Mouse (Mus musculus): ENCODE results near the gene Cyp2c23. TPM values are rescaled to one million over a fixed set of nuclear protein-coding genes. Genes with fewer than 3 reads are reported as not detected.

Gene Cyp2c23
- polyA plus RNA-seq, 1 experiment from 2014 or later = 5.9 TPM

- H3K4me2 ChIP-seq (ENCODE audit: low read depth, low read length) = peak within 1 kb of the TSS; percentile 48
- no peaks in the 10 kb centered on the region for H3K9me3 ChIP-seq (ENCODE audit: control insufficient read depth, low read length)
- peak; percentile 87 for ATAC-seq
- 11% methylated on average over 30 of the region's 30 CpGs for WGBS
- peak within 1 kb of the TSS; percentile 53 for H3K27ac ChIP-seq (ENCODE audit: low read length)
- no peaks in the 10 kb centered on the region for H3K36me3 ChIP-seq (ENCODE audit: control insufficient read depth, insufficient read depth, low read length)
- no peaks in the 10 kb centered on the region for H3K27me3 ChIP-seq (replicated peaks; ENCODE audit: control insufficient read depth, insufficient read depth, low read length)
- peak within 1 kb of the TSS; percentile 46 for H3K4me3 ChIP-seq (ENCODE audit: low read length)
- H3K9ac ChIP-seq (ENCODE audit: low read depth, low read length) = peak within 1 kb of the TSS; percentile 62
- H3K4me1 ChIP-seq (ENCODE audit: control insufficient read depth, insufficient read depth, low read length) = peaks cover 3% of the 10 kb centered on the region; the same call in 1 of the 2 replicates
Observed at GRCm38 (mm10) chr19:43986069-43986794, 42.8 kb downstream of the Cyp2c23 start, which contains the start of gene Cpn1. Gene Cpn1, minus strand, starts transcription at chr19:43986556.

DNA sequence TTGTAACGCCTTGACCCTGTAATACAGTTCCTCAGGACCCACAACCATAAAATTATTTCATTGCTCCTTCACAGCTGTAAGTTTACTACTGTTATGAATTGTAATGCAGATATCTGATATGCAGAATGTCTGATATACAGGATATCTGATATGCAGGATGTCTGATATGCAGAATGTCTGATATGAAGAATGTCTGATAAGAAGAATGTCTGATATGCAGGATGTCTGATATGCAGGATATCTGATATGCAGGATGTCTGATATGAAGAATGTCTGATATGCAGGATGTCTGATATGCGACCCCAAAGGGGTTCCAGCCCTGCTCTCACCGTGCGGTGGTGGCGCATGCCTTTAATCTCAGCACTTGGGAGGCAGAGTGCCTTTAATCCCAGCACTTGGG lies 47.0 kb downstream of the Cyp2c23 start:
- Histone ChIP-seq H3K27me3 (replicated peaks; ENCODE audit: control insufficient read depth, insufficient read depth, low read length) (no peaks in the 10 kb centered on the region), H3K36me3 (ENCODE audit: control insufficient read depth, insufficient read depth, low read length) (no peaks in the 10 kb centered on the region), H3K9ac (ENCODE audit: low read depth, low read length) (no peak overlapping the region), H3K4me1 (ENCODE audit: control insufficient read depth, insufficient read depth, low read length) (peaks cover 3% of the 10 kb centered on the region; the same call in 1 of the 2 replicates), H3K27ac (ENCODE audit: low read length) (no peak overlapping the region), H3K4me2 (ENCODE audit: low read depth, low read length) (no peak overlapping the region), H3K4me3 (ENCODE audit: low read length) (no peak overlapping the region), H3K9me3 (ENCODE audit: control insufficient read depth, low read length) (no peaks in the 10 kb centered on the region)
- ATAC-seq = no peak
- 92% methylated on average over 5 of the region's 5 CpGs for WGBS

DNA sequence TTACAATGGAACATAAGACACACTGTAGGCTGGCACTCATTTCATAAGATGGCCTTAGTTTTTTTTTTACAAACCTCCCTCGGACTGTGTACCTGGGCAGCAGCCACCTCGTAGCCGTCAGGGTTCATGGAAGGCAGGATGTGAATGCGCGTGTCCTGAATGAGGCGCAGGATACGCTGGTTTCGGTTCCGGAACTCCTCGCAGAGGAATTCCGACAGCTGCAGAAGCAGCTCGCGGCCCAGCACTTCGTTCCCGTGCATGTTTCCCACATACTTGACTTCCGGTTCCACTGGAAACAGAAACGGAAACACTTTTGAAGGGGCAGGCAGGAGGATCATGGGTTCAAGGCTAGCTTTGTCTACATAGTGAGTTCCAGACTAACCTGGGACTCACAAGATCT lies 48.3 kb downstream of the Cyp2c23 start:
- Histone ChIP-seq H3K4me1 (ENCODE audit: control insufficient read depth, insufficient read depth, low read length) (peaks cover 3% of the 10 kb centered on the region; the same call in 1 of the 2 replicates), H3K9me3 (ENCODE audit: control insufficient read depth, low read length) (no peaks in the 10 kb centered on the region), H3K36me3 (ENCODE audit: control insufficient read depth, insufficient read depth, low read length) (no peaks in the 10 kb centered on the region), H3K9ac (ENCODE audit: low read depth, low read length) (no peak overlapping the region), H3K27me3 (replicated peaks; ENCODE audit: control insufficient read depth, insufficient read depth, low read length) (no peaks in the 10 kb centered on the region), H3K4me3 (ENCODE audit: low read length) (no peak overlapping the region), H3K4me2 (ENCODE audit: low read depth, low read length) (no peak overlapping the region), H3K27ac (ENCODE audit: low read length) (no peak overlapping the region)
- 94% methylated on average over 17 of the region's 17 CpGs for WGBS
- ATAC-seq = no peak

GRCm38 (mm10) chr19:43977799-43978198 lies 51.2 kb downstream of the Cyp2c23 start:
- Histone ChIP-seq H3K4me3 (ENCODE audit: low read length) (no peak overlapping the region), H3K9me3 (ENCODE audit: control insufficient read depth, low read length) (no peaks in the 10 kb centered on the region), H3K9ac (ENCODE audit: low read depth, low read length) (no peak overlapping the region), H3K4me2 (ENCODE audit: low read depth, low read length) (no peak overlapping the region), H3K27ac (ENCODE audit: low read length) (no peak overlapping the region), H3K4me1 (ENCODE audit: control insufficient read depth, insufficient read depth, low read length) (no peaks in the 10 kb centered on the region), H3K27me3 (replicated peaks; ENCODE audit: control insufficient read depth, insufficient read depth, low read length) (no peaks in the 10 kb centered on the region), H3K36me3 (ENCODE audit: control insufficient read depth, insufficient read depth, low read length) (no peaks in the 10 kb centered on the region)
- WGBS = 80% methylated on average over 3 of the region's 3 CpGs
- no peak for ATAC-seq

- Histone ChIP-seq H3K27ac (ENCODE audit: low read length) (no peak overlapping the region), H3K36me3 (ENCODE audit: control insufficient read depth, insufficient read depth, low read length) (no peaks in the 10 kb centered on the region), H3K4me1 (ENCODE audit: control insufficient read depth, insufficient read depth, low read length) (no peaks in the 10 kb centered on the region), H3K9ac (ENCODE audit: low read depth, low read length) (no peak overlapping the region), H3K4me3 (ENCODE audit: low read length) (no peak overlapping the region), H3K27me3 (replicated peaks; ENCODE audit: control insufficient read depth, insufficient read depth, low read length) (no peaks in the 10 kb centered on the region), H3K4me2 (ENCODE audit: low read depth, low read length) (no peak overlapping the region), H3K9me3 (ENCODE audit: control insufficient read depth, low read length) (no peaks in the 10 kb centered on the region)
- peak; percentile 44 for ATAC-seq
- WGBS = 57% methylated on average over 6 of the region's 6 CpGs
Observed at GRCm38 (mm10) chr19:43976661-43977060, 52.3 kb downstream of the Cyp2c23 start.

- no peak for ATAC-seq
- H3K27ac ChIP-seq (ENCODE audit: low read length) = no peak overlapping the region
Observed at GRCm38 (mm10) chr19:43974221-43974620, 54.8 kb downstream of the Cyp2c23 start.

DNA sequence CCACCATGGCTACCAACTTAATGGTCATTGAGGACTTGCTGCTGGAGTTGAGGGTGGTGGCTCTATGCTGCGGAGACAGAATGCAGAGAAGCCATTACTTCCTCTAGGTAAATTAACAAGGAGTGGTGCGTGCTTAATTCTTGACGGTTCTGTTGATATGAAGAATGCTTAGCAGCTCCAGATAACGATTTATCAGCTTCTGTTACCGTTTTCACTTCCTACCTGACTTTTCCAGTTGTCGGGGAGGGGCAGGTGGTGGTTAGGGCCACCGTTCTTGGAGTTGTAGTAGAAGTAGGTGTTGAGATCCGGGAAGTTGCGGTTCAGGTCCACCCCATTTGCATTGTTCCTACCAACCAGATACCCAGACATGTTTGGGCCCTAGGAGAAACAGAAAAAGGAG lies 55.3 kb downstream of the Cyp2c23 start:
- Histone ChIP-seq H3K9ac (ENCODE audit: low read depth, low read length) (no peak overlapping the region), H3K27me3 (replicated peaks; ENCODE audit: control insufficient read depth, insufficient read depth, low read length) (no peaks in the 10 kb centered on the region), H3K4me3 (ENCODE audit: low read length) (no peak overlapping the region), H3K27ac (ENCODE audit: low read length) (no peak overlapping the region), H3K4me2 (ENCODE audit: low read depth, low read length) (no peak overlapping the region), H3K4me1 (ENCODE audit: control insufficient read depth, insufficient read depth, low read length) (no peaks in the 10 kb centered on the region), H3K36me3 (ENCODE audit: control insufficient read depth, insufficient read depth, low read length) (no peaks in the 10 kb centered on the region), H3K9me3 (ENCODE audit: control insufficient read depth, low read length) (no peaks in the 10 kb centered on the region)
- 75% methylated on average over 9 of the region's 9 CpGs for WGBS
- ATAC-seq = no peak

More at GRCm38 (mm10) chr19:43974221-43974620, 54.8 kb downstream of the Cyp2c23 start:
- Histone ChIP-seq H3K4me3 (ENCODE audit: low read length) (no peak overlapping the region), H3K4me1 (ENCODE audit: control insufficient read depth, insufficient read depth, low read length) (no peaks in the 10 kb centered on the region), H3K27me3 (replicated peaks; ENCODE audit: control insufficient read depth, insufficient read depth, low read length) (no peaks in the 10 kb centered on the region), H3K4me2 (ENCODE audit: low read depth, low read length) (no peak overlapping the region), H3K36me3 (ENCODE audit: control insufficient read depth, insufficient read depth, low read length) (no peaks in the 10 kb centered on the region), H3K9ac (ENCODE audit: low read depth, low read length) (no peak overlapping the region), H3K9me3 (ENCODE audit: control insufficient read depth, low read length) (no peaks in the 10 kb centered on the region)
- 94% methylated on average over 6 of the region's 6 CpGs for WGBS

- ATAC-seq = no peak
- WGBS = 89% methylated on average over 8 of the region's 8 CpGs
- Histone ChIP-seq H3K4me2 (ENCODE audit: low read depth, low read length) (no peak overlapping the region), H3K4me3 (ENCODE audit: low read length) (no peak overlapping the region), H3K4me1 (ENCODE audit: control insufficient read depth, insufficient read depth, low read length) (no peaks in the 10 kb centered on the region), H3K9me3 (ENCODE audit: control insufficient read depth, low read length) (no peaks in the 10 kb centered on the region), H3K9ac (ENCODE audit: low read depth, low read length) (no peak overlapping the region), H3K27ac (ENCODE audit: low read length) (no peak overlapping the region), H3K36me3 (ENCODE audit: control insufficient read depth, insufficient read depth, low read length) (no peaks in the 10 kb centered on the region), H3K27me3 (replicated peaks; ENCODE audit: control insufficient read depth, insufficient read depth, low read length) (no peaks in the 10 kb centered on the region)
Observed at GRCm38 (mm10) chr19:43972129-43972528, 56.9 kb downstream of the Cyp2c23 start.

DNA sequence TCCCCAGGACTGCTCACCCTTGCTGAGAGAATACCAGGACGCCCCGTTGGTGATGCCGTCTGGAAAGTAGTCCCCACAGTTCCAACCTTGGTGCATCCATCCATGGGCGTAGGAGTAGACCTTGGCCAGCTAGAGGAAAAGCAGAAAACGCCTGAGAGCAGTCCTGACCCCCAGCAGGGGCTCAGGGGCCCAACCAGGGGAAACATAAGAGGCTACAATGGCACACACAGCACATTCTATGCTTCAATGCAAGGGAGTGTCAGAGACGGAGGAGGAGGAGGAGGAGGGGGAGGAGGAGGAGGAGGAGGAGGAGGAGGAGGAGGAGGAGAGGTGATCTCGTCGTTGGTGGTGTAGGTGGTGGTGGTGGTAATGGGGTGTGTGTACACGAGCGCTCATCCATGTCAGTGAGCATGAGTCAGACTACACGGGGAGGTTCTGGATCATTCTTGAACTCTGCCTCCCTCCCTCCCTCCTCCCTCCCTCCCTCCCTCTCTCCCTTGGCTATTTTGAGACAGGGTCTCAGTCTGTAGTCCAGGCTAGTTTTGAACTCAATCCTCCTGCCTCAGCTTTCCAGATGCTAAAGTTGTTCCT lies 60.5 kb downstream of the Cyp2c23 start:
- 63% methylated on average over 10 of the region's 11 CpGs for WGBS
- no peak overlapping the region for H3K27ac ChIP-seq (ENCODE audit: low read length)
- no peak for ATAC-seq
- H3K27me3 ChIP-seq (replicated peaks; ENCODE audit: control insufficient read depth, insufficient read depth, low read length) = no peaks in the 10 kb centered on the region
- no peaks in the 10 kb centered on the region for H3K36me3 ChIP-seq (ENCODE audit: control insufficient read depth, insufficient read depth, low read length)
- no peak overlapping the region for H3K4me3 ChIP-seq (ENCODE audit: low read length)
- no peak overlapping the region for H3K4me2 ChIP-seq (ENCODE audit: low read depth, low read length)
- no peaks in the 10 kb centered on the region for H3K9me3 ChIP-seq (ENCODE audit: control insufficient read depth, low read length)
- no peaks in the 10 kb centered on the region for H3K4me1 ChIP-seq (ENCODE audit: control insufficient read depth, insufficient read depth, low read length)
- H3K9ac ChIP-seq (ENCODE audit: low read depth, low read length) = no peak overlapping the region
